Mouse (Mus musculus): ENCODE results near the gene Wnt6.

Gene Wnt6

DNA sequence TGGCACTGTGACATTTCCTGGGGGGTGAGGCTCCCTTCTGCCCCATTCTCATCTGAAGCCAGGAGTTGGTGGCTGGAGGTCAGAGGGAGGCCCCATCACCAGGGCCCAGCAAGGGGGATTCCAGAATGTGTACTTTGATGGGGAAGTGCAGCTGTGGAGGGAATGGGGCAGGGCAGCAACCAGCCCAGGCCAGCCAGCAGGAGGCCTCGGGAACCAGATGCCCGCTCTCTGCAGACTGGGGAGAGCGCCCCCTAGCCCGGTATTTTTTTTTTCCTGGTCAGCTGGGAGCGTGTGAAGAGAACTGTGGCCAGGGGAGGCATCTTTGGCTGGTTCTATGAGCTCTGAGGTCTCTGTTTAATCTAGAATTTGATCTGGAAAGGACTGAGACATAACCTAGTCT is 4.1 kb downstream of the Wnt6 start:
- peak; percentile 36 for DNase-seq (ENCODE audit: low spot score)

DNA sequence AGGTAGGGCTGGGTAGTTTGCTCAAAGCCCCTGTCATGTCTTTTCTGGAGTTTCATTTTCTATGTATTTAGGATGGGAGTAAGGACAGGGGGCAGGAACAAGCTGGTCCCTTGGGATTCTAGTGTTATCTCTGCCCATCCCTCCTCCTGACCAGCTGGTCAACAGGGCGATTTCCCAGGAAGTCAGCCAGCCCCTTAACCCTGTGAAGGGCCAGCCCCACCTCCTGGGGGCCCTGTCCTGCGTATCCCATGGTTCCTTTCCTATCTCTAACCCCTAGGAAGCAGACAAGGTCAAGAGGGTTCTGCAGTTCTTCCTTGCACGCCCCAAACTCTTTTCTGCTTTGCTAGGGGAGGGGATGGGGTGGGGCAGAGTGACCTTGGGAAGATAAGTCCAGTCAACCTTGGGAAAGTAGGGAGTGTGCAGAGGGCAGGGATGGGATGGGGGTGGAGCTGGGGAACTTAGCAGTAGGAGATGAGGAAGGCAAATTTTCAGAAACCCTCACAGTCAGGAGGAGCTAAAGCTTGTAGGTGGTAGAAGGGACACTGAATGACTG is 7.3 kb downstream of the Wnt6 start:
- DNase-seq (ENCODE audit: low spot score): no peak

DNA sequence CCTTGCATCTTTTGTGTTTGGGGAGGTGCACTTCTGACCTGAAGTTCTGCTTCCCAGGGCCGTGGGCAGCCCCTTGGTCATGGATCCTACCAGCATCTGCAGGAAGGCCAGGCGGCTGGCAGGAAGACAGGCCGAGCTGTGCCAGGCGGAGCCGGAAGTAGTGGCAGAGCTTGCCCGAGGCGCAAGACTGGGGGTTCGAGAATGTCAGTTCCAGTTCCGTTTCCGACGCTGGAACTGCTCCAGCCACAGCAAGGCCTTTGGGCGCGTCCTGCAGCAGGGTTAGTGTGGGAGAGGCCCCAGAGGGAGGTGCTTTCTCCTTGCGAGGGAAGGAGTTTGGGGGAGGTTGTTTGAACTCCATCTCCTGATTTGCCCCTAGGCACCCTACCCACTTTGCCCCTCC is 10.4 kb downstream of the Wnt6 start:
- no peak for DNase-seq (ENCODE audit: low spot score)

DNA sequence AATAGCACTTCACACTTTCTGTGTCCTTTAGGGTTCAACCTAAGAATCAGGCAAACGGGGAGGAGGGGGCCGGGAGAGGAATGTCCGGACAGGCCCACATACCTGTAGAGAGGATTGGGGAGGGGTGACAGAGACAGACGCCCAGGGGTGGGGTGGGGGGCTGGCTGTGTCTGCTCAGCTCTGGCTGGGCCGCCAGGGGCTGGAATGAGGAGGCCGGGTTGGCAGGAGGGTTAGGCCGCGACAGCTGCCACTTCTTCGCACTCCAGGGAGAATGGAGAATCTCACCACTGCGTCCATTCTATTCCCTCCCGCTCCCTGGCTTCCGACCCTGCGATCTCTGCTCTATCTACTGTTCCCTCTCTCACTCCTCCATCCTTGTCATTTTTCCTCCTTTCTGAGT is 11.9 kb downstream of the Wnt6 start:
- peak; percentile 48 for DNase-seq (ENCODE audit: low spot score)

DNA sequence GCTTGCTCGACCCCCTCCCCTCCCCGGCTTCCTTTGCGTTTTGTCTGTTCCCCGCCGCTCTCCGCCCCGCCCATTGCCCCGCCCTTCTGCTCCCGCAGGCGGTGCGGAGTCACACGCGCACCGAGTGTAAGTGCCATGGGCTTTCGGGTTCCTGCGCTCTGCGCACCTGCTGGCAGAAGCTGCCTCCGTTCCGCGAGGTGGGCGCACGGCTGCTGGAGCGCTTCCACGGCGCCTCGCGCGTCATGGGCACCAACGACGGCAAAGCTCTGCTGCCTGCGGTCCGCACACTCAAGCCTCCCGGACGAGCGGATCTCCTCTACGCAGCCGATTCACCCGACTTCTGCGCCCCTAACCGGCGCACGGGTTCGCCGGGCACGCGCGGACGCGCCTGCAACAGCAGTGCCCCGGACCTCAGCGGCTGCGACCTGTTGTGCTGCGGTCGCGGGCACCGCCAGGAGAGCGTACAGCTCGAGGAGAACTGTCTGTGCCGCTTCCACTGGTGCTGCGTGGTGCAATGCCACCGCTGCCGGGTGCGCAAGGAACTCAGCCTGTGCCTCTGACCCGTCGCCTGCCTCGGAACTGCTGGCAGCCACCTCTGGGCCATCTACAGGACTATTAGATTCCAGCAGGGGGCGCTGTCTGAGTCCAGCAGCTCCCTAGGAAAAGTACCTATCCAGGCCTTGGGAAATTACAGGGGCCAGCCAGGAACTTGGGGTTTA is 12.5 kb downstream of the Wnt6 start:
- DNase-seq (ENCODE audit: low spot score): peak; percentile 69

DNA sequence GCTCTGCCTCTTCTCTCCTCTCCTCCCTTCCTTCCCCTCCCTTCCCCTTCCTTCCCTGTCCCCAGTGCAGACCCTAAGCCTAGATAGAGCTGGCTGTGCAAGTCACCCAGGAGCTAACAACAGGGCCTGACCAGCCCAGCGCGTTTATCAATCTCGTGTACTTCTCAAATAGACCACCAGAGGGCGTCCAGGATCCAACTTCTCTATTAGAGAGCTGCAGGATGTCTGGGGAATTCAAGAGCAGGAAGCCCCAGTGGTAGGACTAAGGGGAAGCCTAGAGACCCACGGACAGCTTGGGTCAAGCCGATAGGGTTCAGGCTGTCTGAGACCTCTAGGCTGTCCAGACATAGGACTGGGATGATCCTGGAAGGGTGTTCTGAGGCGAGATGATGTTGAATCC is 16.2 kb downstream of the Wnt6 start:
- peak; percentile 85 for DNase-seq (ENCODE audit: low spot score)

DNA sequence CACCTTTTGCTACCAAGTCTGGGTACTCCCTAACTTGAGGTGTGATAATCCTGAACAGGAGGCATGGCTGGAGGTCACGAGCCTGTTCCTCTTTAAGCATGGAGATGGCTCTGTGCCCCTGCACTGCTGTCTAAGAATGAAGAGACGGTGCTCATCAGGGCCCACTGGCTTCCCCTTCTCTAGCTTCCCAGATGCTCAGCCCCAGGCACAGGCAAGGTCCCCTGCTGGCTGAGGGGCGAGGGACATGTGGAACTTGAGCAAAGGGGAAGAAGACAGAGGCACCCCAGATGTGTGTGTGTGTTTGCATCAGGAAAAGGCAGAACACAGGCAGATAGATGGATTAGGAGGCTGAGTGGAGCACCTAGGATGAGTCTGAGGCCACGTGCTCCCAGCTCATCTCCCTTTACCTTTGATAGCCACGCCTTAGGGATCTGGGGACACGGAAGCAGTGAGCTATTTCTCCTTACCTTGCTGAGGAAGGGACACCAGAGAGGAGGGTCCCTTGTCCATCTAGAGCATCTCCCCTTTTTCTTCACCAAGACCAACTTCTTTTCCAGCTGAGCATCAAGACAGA is 17.0 kb downstream of the Wnt6 start:
- no peak for DNase-seq (ENCODE audit: low spot score)

DNA sequence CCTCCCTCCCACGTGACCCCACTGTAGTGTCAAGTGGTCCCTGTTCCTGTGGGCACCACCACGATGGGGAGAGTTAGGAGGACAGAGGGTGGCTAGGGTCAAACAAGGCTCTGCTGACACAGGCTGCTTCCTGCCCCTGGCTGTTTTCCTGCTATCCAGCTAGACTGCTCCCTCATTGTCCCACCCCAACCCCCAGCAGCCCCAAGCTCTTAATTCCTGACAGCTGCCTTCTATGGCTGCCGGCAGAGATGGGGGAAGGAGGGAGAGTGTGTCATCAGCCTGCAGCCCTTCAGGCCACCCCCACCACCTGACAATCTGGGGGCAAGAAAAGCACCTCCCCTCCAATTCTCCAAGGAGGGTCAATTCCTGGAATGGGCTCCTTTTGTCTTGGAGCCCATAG is 18.4 kb downstream of the Wnt6 start:
- no peak for DNase-seq (ENCODE audit: low spot score)

DNA sequence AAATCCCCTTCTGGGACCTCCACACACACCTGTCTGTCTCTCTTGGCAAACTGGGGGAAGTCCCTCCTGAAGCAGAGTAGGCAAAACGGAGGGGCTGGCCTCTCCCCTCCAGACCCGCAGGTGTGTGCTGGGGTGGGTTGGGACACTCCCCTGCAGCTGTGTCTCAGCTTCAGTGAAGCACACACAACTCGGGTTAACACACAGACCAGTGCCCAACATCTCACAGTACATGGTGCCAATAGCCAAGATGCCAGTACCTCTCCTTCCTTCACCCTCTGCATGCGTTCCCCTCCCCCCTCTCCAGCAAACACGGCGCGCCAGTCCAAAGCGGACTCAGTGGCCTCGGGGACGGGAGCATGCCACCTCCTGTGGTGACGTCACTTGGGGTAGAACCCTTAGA is 19.6 kb downstream of the Wnt6 start, which contains the start of gene Wnt10a:
Gene Wnt10a (plus strand): TSS at position 268 of the 400 bp plus-strand sequence.
- no peak for DNase-seq (ENCODE audit: low spot score)

DNA sequence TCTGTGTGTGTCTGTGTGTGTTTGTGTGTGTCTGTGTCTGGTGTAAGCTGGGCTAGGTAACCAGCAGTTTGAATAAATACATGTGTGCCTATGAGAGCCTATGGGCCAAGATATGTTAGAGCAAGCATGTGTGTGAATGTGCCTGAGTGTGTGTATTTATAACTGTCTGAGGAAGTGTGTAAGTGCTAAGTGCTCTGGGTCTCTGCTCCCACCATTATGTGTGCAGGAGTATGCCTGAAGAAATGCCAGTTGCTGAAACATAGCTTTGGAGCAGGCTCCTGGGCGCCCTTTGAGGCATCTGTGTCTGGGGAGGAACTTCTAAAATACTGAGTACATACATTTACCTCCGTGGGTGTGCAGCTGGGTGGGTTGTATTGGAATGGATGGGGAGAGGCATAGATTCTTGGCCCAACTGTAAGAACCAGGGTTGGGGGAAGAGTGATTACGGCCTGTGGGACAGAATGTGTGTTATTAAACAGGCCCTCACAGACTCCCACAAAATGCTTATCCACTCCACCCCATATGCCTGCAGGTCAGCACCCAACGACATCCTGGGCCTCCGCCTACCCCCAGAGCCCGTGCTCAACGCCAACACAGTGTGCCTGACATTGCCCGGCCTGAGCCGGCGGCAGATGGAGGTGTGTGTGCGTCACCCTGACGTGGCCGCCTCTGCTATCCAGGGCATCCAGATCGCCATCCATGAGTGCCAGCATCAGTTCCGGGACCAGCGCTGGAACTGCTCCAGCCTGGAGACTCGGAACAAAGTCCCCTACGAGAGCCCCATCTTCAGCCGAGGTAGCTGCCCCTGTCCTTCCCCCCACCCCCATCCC is 21.4 kb downstream of the Wnt6 start:
- DNase-seq (ENCODE audit: low spot score): no peak

DNA sequence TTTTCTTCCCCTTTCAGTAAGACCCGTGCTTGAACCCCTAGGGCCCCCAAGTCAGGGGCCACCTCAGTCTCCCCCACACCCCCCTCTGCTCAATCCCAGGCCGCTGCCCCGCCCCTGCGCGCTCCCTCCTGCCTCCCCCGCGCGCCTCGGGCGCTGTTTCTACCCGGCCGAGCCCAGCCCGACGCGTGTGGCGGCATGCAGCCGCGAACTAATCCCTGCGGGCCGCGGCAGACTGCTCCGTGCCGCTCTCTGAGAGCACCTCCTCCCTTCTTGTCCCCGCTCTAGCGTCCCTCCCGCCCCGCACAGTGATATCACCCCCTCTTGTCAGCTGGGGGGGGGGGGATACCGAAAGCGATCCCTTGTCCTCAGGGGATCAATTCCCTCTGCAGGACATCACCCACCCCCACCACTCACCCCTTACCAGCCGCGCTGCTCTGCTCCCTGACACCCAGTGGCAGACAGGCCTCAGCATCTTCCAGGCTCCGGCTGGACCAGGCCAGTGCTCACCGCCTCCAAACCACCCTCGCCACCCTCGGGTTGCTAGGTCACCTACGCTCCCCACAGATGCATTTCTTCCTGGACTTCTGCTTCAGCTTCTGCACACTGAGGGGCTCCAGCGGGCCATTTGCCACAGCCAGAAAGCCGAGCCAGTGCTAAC is 22.9 kb downstream of the Wnt6 start:
- peak; percentile 49 for DNase-seq (ENCODE audit: low spot score)

DNA sequence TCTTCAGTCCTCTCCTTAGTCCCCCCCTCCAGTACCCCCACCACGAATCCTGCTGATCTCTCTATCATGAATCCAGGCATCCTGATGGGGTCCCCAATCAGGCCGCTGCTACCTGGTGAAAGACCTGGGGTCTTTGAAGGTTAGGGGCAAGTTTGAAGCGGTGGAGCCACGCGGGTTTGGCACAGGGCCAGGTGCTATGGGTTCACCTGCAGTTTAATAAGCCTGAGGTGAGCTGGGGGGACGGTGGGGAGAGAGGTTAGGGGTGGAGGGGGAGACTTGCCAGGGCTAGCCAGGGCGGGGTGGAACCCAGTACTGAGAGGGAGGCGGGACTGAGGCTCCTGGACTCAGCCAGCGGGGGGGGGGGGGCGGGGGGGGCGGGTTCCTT is 23.4 kb downstream of the Wnt6 start:
- no peak for DNase-seq (ENCODE audit: low spot score)

DNA sequence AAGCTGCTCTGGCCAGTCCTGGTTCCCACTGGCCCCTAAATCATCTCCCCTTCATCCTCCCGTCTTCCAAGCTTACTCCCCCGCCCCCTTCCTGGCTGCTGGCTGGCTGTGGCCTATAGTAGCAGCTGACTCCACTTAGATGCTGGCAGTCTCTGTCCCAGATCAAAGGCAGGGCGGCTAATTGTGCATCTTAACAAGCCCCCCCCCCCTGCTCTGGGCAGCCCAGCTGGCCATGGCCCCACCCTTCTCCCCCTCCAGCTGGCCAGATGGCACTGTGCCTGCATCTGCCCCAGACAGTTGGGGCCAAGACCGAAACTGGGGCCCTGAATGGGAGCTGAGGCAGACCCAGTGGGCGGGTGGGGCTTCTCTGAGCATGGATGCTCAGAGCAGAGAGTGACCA is 25.8 kb downstream of the Wnt6 start:
- DNase-seq (ENCODE audit: low spot score): peak; percentile 81

DNA sequence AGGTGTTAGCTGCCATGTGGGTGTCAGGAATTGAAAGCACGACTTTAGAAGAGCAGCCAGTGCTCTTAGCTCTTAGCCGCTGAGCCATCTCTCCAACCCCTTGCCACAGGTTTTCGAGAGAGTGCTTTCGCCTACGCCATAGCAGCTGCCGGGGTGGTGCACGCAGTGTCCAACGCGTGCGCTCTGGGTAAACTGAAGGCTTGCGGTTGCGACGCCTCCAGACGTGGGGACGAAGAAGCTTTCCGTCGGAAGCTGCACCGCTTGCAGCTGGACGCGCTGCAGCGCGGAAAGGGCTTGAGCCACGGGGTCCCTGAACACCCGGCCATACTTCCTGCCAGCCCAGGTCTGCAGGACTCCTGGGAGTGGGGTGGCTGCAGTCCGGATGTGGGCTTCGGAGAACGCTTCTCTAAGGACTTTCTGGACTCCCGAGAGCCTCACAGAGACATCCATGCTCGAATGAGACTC is 28.8 kb downstream of the Wnt6 start:
- peak; percentile 35 for DNase-seq (ENCODE audit: low spot score)

DNA sequence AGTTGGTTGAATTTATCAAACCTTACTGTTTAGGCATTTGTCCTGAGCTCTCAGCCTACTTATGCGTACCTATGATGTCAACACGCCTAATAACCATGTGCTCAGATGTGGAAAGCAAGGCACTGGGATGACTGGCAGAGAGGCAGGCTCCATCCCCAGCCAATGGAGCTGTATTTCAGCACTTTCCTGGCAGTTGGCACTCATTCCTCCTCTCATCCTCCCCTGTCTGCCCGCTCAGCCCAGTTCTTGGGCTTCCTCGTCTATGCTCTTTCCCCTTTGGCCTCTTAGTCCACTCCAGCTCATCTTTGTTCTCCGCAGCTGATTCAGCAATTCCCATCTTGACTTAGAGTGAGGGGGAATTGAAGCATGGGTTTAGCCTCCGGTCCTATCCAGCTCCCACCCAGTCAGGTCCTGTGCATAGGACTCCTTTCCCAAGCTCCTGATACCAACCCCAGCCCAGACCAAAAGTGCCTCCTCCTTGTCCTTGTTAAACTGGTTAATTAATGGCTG is 30.0 kb downstream of the Wnt6 start:
- no peak for DNase-seq (ENCODE audit: low spot score)

DNA sequence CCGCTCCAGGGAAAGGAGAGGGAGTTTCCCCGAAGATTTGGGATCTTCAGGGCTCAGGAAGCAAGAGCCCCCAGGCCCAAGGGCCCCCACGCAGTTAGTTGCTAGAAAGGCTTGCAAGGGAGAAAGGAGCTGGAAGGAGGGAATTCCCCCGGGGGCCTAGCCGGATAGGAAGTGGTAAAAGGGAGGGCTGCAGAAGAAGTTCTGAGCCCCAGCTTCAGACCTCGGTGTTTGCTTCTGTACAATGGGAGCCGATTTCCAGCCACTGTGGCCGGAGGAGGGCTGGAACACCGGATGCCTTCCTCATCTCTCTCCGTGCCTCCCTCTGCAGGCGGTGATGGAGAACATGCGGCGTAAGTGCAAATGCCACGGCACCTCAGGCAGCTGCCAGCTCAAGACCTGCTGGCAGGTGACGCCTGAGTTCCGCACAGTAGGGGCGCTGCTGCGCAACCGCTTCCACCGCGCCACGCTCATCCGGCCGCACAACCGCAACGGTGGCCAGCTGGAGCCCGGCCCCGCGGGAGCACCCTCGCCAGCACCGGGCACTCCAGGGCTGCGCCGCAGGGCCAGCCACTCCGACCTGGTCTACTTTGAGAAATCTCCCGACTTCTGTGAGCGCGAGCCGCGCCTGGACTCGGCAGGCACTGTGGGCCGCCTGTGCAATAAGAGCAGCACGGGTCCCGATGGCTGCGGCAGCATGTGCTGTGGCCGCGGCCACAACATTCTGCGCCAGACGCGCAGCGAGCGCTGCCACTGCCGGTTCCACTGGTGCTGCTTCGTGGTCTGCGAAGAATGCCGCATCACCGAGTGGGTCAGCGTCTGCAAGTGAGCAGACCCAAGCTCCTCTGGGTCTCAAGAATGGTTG is 31.3 kb downstream of the Wnt6 start:
- peak; percentile 88 for DNase-seq (ENCODE audit: low spot score)

DNA sequence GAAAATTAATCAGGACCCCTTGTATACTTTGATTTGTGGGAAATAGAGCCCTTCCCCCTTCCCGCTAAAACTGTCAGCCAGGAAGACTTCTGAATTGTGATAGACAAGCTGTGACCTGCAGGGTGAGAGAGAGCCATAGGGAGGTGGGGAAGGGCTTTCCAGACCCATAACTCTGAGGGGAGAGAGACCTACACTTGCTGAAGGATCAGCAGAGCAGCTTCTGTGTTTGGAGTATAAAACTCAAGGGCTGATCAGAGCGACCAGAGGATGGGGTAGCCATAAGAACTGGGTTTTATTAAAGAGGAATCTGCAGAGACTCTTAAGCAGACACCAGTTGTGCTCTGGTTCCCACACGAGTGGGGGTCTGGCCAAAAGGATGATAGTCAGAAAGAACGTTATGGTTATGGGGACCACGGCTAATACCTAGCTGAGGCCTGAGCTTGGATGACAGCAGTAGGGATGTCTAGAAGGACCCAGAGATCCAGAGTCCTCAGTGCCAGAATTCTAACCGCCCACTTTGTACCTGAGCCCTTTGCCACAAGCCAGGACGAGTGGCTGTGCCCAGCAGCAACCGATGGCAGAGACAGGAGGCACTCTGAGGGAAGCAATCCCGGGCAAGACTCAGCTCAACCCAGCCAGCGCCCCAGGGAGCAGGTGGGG is 32.6 kb downstream of the Wnt6 start:
- DNase-seq (ENCODE audit: low spot score): no peak

DNA sequence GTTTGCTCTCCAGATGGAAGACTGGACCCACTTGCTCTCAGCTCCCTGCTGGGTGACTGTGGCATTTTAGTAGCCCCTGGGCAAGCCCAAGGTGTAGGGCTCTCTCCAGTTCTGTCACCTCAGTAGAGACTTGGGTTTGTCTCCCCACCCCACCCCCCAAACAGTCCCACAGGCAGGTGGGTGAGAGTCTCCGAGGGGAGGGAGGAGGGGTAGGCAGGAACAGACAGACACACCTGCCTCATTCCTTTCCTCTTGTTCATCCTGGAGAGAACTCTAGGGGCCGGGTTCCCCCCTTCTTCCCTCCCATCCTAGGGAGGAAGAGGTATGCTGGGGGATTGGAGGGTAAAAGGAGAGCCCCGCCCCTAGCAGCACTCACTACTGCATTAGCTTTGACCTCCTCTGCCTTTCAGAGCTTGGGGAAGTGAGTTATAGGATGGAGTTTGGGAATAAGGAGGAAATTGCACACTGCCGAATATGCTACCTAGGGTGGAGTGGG is 33.7 kb downstream of the Wnt6 start:
- DNase-seq (ENCODE audit: low spot score): no peak

DNA sequence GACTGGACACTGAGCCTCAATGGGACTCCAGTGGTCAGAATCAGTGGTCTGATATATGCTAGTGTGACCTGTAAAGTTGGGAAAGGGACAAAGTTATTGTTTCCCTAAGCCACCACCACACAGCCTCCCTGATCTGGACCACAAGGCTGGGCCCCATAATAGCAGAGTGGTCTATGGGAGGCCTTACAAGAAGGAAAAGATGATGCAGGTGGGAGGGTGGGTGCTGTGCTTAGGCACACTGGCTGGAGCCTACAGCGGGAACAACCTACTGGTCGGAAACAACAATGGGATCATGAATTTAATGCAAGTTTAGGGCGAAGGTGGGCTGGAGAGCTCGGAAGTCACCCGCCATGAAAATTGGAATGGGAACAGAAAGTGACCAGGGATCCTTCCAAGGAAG is 34.2 kb downstream of the Wnt6 start:
- DNase-seq (ENCODE audit: low spot score): no peak

All from embryo, embryonic 10 days (tissue).